Mouse (Mus musculus) thymus, adult 2 months (tissue): ENCODE measurements around the gene Hs3st4. TPM values are rescaled to one million over a fixed set of nuclear protein-coding genes. Genes with fewer than 3 reads are reported as not detected.

Source experiments
- DNase-seq: peaks from one replicate; pipeline ENCODE4 v3.0.0; 2021
- H3K27ac ChIP-seq: fragments of 200-500 bp; 2 replicates; pipeline ENCODE4 v1.5.1; 2012; ENCODE audit warnings: low read length, control low read depth; ENCODE audit not compliant: control insufficient read depth, insufficient read depth
- H3K27me3 ChIP-seq: fragments of 200-500 bp; 2 replicates; pipeline ENCODE4 v1.6.1; 2012; ENCODE audit warnings: mild to moderate bottlenecking, low read length, moderate library complexity, mixed read lengths; ENCODE audit not compliant: control insufficient read depth, insufficient read depth
- H3K36me3 ChIP-seq: fragments of 200-500 bp; 2 replicates; pipeline ENCODE4 v1.6.1; 2012; ENCODE audit warnings: mild to moderate bottlenecking, low read length, moderate library complexity; ENCODE audit not compliant: control insufficient read depth, insufficient read depth
- H3K4me1 ChIP-seq: fragments of 200-500 bp; replicated peaks from 2 replicates; pipeline ENCODE4 v1.6.1; 2012; ENCODE audit warnings: low read length; ENCODE audit not compliant: control insufficient read depth, insufficient read depth
- H3K4me3 ChIP-seq: fragments of 200-500 bp; 2 replicates; pipeline ENCODE4 v1.5.1; 2012; ENCODE audit warnings: mild to moderate bottlenecking, low read length, control low read depth, moderate library complexity; ENCODE audit not compliant: control insufficient read depth, insufficient read depth
- CTCF ChIP-seq: fragments of 200-500 bp; IDR thresholded peaks from 2 replicates; pipeline ENCODE4 v1.5.1; 2012; ENCODE audit warnings: mild to moderate bottlenecking, control low read depth, low read length, moderate library complexity, borderline replicate concordance; ENCODE audit not compliant: control insufficient read depth, poor library complexity, insufficient read depth; ENCODE audit errors: extremely low read depth
- POLR2A ChIP-seq: fragments of 200-500 bp; IDR thresholded peaks from 2 replicates; pipeline ENCODE4 v1.6.1; 2012; ENCODE audit warnings: mild to moderate bottlenecking, low read length, control low read depth, moderate library complexity; ENCODE audit not compliant: control insufficient read depth, poor library complexity, insufficient read depth; ENCODE audit errors: extremely low read depth
- WGBS: fragments of 180-500 bp; shearing (Covaris S2); methylation state at CpG from one replicate; pipeline ENCODE4 v1.1.7; 2018; 5-methylcytosine and 5-hydroxymethylcytosine counted together
- polyA plus RNA-seq: library from polyadenylated mRNA; depleted of rRNA; stranded (reverse); fragments of >200 nt; gene quantifications from 2 replicates; pipeline ENCODE4 v1.2.3, GENCODE M21; 2012; rRNA removed

The Hs3st4 gene
- polyA plus RNA-seq = 0.03 and 0.04 TPM in 2 replicates

GRCm38 (mm10) chr7:123982461-123983038 lies at the start of gene Hs3st4:
TSS of gene Hs3st4 (plus strand) at chr7:123982869.
- 4% methylated on average over 74 of the region's 74 CpGs for WGBS
- no peak within 1 kb of the TSS for H3K27ac ChIP-seq
- no peaks in the 10 kb centered on the region for H3K4me1 ChIP-seq
- H3K4me3 ChIP-seq = no peak within 1 kb of the TSS
- H3K36me3 ChIP-seq = no peaks in the 10 kb centered on the region
- no peak for DNase-seq
- TF ChIP-seq POLR2A = no peak
- TF ChIP-seq CTCF = no peak
- H3K27me3 ChIP-seq = peaks cover 3% of the 10 kb centered on the region; the same call in 1 of the 2 replicates

GRCm38 (mm10) chr7:123946836-123947235 lies 35.8 kb upstream of the Hs3st4 start:
- no peak for DNase-seq
- Histone ChIP-seq H3K4me3 (no peak overlapping the region), H3K27ac (no peak overlapping the region), H3K36me3 (no peaks in the 10 kb centered on the region), H3K4me1 (no peaks in the 10 kb centered on the region), H3K27me3 (no peaks in the 10 kb centered on the region)
- no peak for TF ChIP-seq POLR2A
- no peak for TF ChIP-seq CTCF
- 84% methylated on average over 3 of the region's 3 CpGs for WGBS

- 93% methylated on average over 5 of the region's 5 CpGs for WGBS
- H3K36me3 ChIP-seq = no peaks in the 10 kb centered on the region
- TF ChIP-seq CTCF = no peak
- no peak for TF ChIP-seq POLR2A
- DNase-seq = no peak
- no peaks in the 10 kb centered on the region for H3K27me3 ChIP-seq
- no peaks in the 10 kb centered on the region for H3K4me1 ChIP-seq
- no peak overlapping the region for H3K4me3 ChIP-seq
- H3K27ac ChIP-seq = no peak overlapping the region
These were observed 19.6 kb upstream of the Hs3st4 start for GRCm38 (mm10) chr7:123963021-123963420.

DNA sequence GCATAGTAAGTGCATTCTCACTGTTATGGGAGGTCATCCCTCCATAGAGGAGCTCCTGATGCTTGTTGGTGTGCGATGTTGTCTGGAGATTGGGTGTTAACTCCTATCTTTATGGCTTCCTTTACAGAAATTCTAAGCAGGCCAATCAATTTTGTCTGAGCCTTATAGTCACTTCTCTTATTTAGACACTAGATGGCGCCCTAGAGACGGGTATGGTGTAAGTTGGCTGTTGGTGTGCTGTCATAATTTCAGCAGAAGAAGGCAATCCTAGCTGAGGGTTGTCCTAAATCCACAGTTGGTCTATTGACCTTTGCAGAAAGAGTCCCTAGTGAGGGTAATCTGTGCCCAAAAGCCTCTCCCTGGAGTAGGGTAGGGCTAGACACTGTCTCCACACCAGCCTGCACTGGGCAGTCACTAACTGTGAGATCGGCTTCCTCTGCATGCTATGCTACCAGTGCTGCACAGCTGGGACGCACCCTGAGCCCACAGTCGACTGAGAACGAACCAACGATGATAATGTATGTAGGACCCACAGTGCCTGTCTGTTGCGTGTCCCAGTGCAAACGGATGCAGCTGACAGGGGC lies 18.0 kb upstream of the Hs3st4 start:
- no peak for DNase-seq
- Histone ChIP-seq H3K27ac (no peak overlapping the region), H3K4me3 (no peak overlapping the region), H3K36me3 (no peaks in the 10 kb centered on the region), H3K27me3 (no peaks in the 10 kb centered on the region), H3K4me1 (no peaks in the 10 kb centered on the region)
- TF ChIP-seq POLR2A = no peak
- no peak for TF ChIP-seq CTCF
- 50% methylated on average over 10 of the region's 10 CpGs for WGBS

DNA sequence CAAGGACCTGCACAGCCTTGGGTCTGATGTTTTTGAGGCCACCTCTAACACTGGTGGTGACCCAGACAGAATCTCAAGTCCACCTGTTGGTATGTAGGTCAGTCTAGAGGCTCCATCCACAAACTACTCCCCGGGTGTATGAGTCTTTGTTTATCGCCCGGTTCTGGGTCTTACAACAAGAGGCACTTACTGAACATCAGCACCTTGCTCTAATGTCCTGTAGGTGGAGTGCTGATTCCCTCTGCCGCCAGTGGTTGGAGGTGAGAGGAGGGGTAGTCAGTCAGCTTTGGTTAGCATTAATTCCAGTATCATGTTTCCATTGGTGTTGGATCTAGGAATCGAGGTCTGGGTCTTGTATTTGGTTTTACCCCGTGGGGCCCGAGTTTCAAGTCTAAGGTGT lies 17.2 kb upstream of the Hs3st4 start:
- no peaks in the 10 kb centered on the region for H3K36me3 ChIP-seq
- WGBS = 71% methylated on average over 7 of the region's 7 CpGs
- TF ChIP-seq CTCF = no peak
- TF ChIP-seq POLR2A = no peak
- no peaks in the 10 kb centered on the region for H3K4me1 ChIP-seq
- H3K27me3 ChIP-seq = no peaks in the 10 kb centered on the region
- H3K4me3 ChIP-seq = no peak overlapping the region
- no peak overlapping the region for H3K27ac ChIP-seq
- no peak for DNase-seq

DNA sequence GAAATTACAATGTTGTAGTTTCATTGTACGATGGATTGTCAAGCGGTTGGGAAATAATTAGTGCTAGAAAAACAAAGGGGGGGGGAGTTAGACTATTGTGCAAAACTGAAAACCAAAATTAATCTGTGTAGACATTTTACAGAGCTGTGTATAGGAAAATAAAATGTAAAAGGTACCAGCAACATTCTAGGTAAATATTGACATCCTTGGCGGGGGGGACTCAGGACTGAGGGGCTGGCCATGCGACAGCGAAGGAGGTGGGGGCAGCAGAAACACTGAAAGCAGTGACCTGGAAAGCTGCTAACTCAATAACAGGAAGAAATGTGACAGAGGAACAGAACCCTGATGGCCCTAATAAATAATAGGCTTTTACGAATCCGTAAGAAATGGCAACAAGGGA lies 7.2 kb upstream of the Hs3st4 start:
- no peak for DNase-seq
- Histone ChIP-seq H3K36me3 (no peaks in the 10 kb centered on the region), H3K4me1 (no peaks in the 10 kb centered on the region), H3K27me3 (no peaks in the 10 kb centered on the region), H3K4me3 (no peak overlapping the region), H3K27ac (no peak overlapping the region)
- WGBS = 81% methylated on average over 7 of the region's 7 CpGs
- TF ChIP-seq POLR2A (no peak), CTCF (no peak)
